Mouse (Mus musculus) megakaryocyte, embryonic 14.5 days (primary cell): Measurements from ENCODE around the gene Clasp2.
"Not testable (repeated sequence)": the region's sequence is repeated elsewhere in the genome, so short reads cannot be mapped to it uniquely, and the experiment has no call there.

Experiments
- FLI1 ChIP-seq: IDR thresholded peaks from 2 replicates; pipeline ENCODE4 v1.6.1; 2012; ENCODE audit warnings: low read length, inconsistent platforms, mixed read lengths
- GATA1 ChIP-seq: IDR thresholded peaks from 3 replicates; pipeline ENCODE4 v1.6.1; 2012; ENCODE audit warnings: mixed read lengths, low read length, inconsistent platforms, borderline replicate concordance

DNA sequence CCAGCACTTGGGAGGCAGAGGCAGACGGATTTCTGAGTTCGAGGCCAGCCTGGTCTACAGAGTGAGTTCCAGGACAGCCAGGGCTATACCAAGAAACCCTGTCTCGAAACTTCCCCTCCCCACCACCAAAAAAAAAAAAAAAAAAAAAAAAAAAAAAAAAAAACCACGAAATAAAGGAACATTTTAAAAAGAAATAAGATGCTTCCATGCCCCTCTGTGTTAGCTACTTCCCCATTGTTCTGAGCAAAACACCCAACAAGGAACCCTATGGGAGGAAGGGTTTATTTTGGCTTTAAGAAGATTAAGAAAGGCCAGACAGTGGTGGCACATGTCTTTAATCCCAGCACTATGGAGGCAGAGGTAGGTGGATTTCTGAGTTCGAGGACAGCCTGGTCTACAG lies 15.7 kb upstream of the Clasp2 start:
- not testable (repeated sequence) for TF ChIP-seq GATA1, FLI1
